Mouse (Mus musculus): Measurements from ENCODE around the gene Supv3l1. TPM values are rescaled to one million over a fixed set of nuclear protein-coding genes. Genes with fewer than 3 reads are reported as not detected.
"Not testable (repeated sequence)": the region's sequence is repeated elsewhere in the genome, so short reads cannot be mapped to it uniquely, and the experiment has no call there.

Supv3l1 gene
- polyA plus RNA-seq (2014; fragmentation: Nextera tagmentation; extraction: Ambion mirVana): 27.3 and 27.6 TPM in 2 replicates

GRCm38 (mm10) chr10:62449364-62450279, at the start of gene Supv3l1, which contains the start of gene 4930507D05Rik:
Gene Supv3l1 (minus strand): TSS chr10:62449738.
Gene 4930507D05Rik (plus strand): TSS chr10:62449489.
- Histone ChIP-seq H3K36me3 (ENCODE audit: insufficient read depth) (peaks cover 30% of the 10 kb centered on the region), H3K4me2 (peak within 1 kb of the TSS; percentile 77), H3K27ac (ENCODE audit: low read depth) (peak within 1 kb of the TSS; percentile 83), H3K27me3 (ENCODE audit: insufficient read depth, low read length) (no peaks in the 10 kb centered on the region), H3K9ac (peak within 1 kb of the TSS; percentile 97), H3K4me3 (ENCODE audit: low read depth, low read length) (peak within 1 kb of the TSS; percentile 99), H3K9me3 (ENCODE audit: low read depth, low read length) (no peaks in the 10 kb centered on the region), H3K4me1 (ENCODE audit: insufficient read depth) (0 out of 2 replicates have a peak, but pooled peaks cover 5% of the 10 kb centered on the region)
- no peak for TF ChIP-seq CTCF (IDR thresholded peaks at IDR 0.05; ENCODE audit: low read depth)
- WGBS: under 1% methylated on average over 73 of the region's 73 CpGs
- ATAC-seq (ENCODE audit: insufficient read depth): peak; percentile 93
- peak; percentile 94 for DNase-seq

GRCm38 (mm10) chr10:62491681-62492080, 42.1 kb upstream of the Supv3l1 start:
- not testable (repeated sequence) for DNase-seq; H3K36me3 ChIP-seq (ENCODE audit: insufficient read depth); H3K9ac ChIP-seq; H3K4me3 ChIP-seq (ENCODE audit: low read depth, low read length); H3K9me3 ChIP-seq (ENCODE audit: low read depth, low read length); ATAC-seq (ENCODE audit: insufficient read depth); H3K4me2 ChIP-seq; H3K4me1 ChIP-seq (ENCODE audit: insufficient read depth); H3K27me3 ChIP-seq (ENCODE audit: insufficient read depth, low read length); H3K27ac ChIP-seq (ENCODE audit: low read depth)
- WGBS: 82% methylated on average over 3 of the region's 3 CpGs

GRCm38 (mm10) chr10:62488266-62488665, 38.7 kb upstream of the Supv3l1 start:
- Histone ChIP-seq H3K9ac (no peak overlapping the region), H3K36me3 (ENCODE audit: insufficient read depth) (no peaks in the 10 kb centered on the region), H3K27me3 (ENCODE audit: insufficient read depth, low read length) (no peaks in the 10 kb centered on the region), H3K27ac (ENCODE audit: low read depth) (no peak overlapping the region), H3K4me2 (no peak overlapping the region), H3K9me3 (ENCODE audit: low read depth, low read length) (no peaks in the 10 kb centered on the region), H3K4me1 (ENCODE audit: insufficient read depth) (peaks cover 2% of the 10 kb centered on the region; the same call in 1 of the 2 replicates), H3K4me3 (ENCODE audit: low read depth, low read length) (no peak overlapping the region)
- 29% methylated on average over 1 of the region's 1 CpGs for WGBS
- peak; percentile 69 for TF ChIP-seq CTCF (IDR thresholded peaks at IDR 0.05; ENCODE audit: low read depth)
- peak; percentile 82 for DNase-seq
- no peak for ATAC-seq (ENCODE audit: insufficient read depth)

GRCm38 (mm10) chr10:62486618-62487415, 37.3 kb upstream of the Supv3l1 start, which contains the start of gene Vps26a:
Gene Vps26a (minus strand): TSS chr10:62486805.
- H3K9ac ChIP-seq: peak within 1 kb of the TSS; percentile 80
- ATAC-seq (ENCODE audit: insufficient read depth) (peak; percentile 90), DNase-seq (peak; percentile 100)
- peaks cover 2% of the 10 kb centered on the region; the same call in 1 of the 2 replicates for H3K4me1 ChIP-seq (ENCODE audit: insufficient read depth)
- peak within 1 kb of the TSS; percentile 94 for H3K4me3 ChIP-seq (ENCODE audit: low read depth, low read length)
- peak within 1 kb of the TSS; percentile 76 for H3K4me2 ChIP-seq
- peak within 1 kb of the TSS; percentile 79 for H3K27ac ChIP-seq (ENCODE audit: low read depth)
- TF ChIP-seq CTCF (IDR thresholded peaks at IDR 0.05; ENCODE audit: low read depth): no peak
- H3K36me3 ChIP-seq (ENCODE audit: insufficient read depth): no peaks in the 10 kb centered on the region
- WGBS: under 1% methylated on average over 59 of the region's 59 CpGs
- no peaks in the 10 kb centered on the region for H3K27me3 ChIP-seq (ENCODE audit: insufficient read depth, low read length)
- no peaks in the 10 kb centered on the region for H3K9me3 ChIP-seq (ENCODE audit: low read depth, low read length)

DNA sequence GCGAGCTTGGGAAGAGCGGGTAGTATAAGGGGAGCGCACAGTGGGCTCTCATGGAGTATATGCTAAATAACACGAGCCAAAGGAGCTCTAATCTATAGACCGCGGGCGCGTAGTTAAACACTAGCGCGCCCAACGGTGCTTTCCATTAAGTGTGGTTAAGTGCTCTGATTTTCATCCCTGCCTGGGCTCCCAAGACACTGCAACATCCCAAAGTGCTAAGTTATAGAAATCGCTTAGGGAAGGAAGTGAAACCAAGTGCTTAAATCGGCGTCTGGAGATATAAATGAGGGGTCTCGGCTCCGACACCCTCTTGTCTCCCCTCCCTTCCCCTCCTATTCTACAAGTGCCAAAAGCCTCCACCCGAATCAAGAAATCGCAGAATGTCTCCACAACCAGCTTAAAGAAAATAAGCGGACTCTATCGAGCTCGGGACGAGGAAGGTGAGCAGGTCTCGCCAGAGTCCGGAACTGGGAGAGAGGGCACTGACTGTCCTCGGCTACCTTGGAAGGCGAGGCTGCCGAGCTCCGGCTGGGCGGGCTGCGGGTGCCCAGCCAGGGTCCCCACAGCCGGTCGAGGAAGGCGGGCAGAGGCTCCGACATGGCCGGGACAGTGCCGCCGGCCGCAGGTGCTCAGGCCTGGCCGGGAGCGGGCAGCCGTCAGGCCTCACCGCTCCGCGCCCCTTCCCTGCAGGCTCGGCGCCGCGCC, 36.5 kb upstream of the Supv3l1 start:
- Histone ChIP-seq H3K4me2 (peak overlapping the region; percentile 76), H3K4me3 (ENCODE audit: low read depth, low read length) (peak overlapping the region; percentile 94), H3K9me3 (ENCODE audit: low read depth, low read length) (no peaks in the 10 kb centered on the region), H3K27me3 (ENCODE audit: insufficient read depth, low read length) (no peaks in the 10 kb centered on the region), H3K27ac (ENCODE audit: low read depth) (peak overlapping the region; percentile 79), H3K4me1 (ENCODE audit: insufficient read depth) (peaks cover 2% of the 10 kb centered on the region; the same call in 1 of the 2 replicates), H3K36me3 (ENCODE audit: insufficient read depth) (no peaks in the 10 kb centered on the region), H3K9ac (peak overlapping the region; percentile 80)
- WGBS: under 1% methylated on average over 43 of the region's 48 CpGs
- DNase-seq (peak; percentile 59), ATAC-seq (ENCODE audit: insufficient read depth) (peak; percentile 75)
- no peak for TF ChIP-seq CTCF (IDR thresholded peaks at IDR 0.05; ENCODE audit: low read depth)

GRCm38 (mm10) chr10:62481108-62481852, 31.7 kb upstream of the Supv3l1 start:
- Histone ChIP-seq H3K27me3 (ENCODE audit: insufficient read depth, low read length) (no peaks in the 10 kb centered on the region), H3K27ac (ENCODE audit: low read depth) (no peak overlapping the region), H3K9ac (no peak overlapping the region), H3K4me2 (no peak overlapping the region), H3K4me3 (ENCODE audit: low read depth, low read length) (no peak overlapping the region), H3K9me3 (ENCODE audit: low read depth, low read length) (no peaks in the 10 kb centered on the region), H3K36me3 (ENCODE audit: insufficient read depth) (no peaks in the 10 kb centered on the region), H3K4me1 (ENCODE audit: insufficient read depth) (no peaks in the 10 kb centered on the region)
- WGBS: 68% methylated on average over 7 of the region's 7 CpGs
- TF ChIP-seq CTCF (IDR thresholded peaks at IDR 0.05; ENCODE audit: low read depth): no peak
- no peak for ATAC-seq (ENCODE audit: insufficient read depth)
- DNase-seq: no peak

Data from lung, embryonic 14.5 days (tissue).